Mouse (Mus musculus): ENCODE measurements at regions not wholly inside any gene's neighbourhood (a gene's known extent, or its start where the extent isn't known, plus 50 kb on each side); places are given as distances from the start of the nearest gene placed in this dataset.

DNA sequence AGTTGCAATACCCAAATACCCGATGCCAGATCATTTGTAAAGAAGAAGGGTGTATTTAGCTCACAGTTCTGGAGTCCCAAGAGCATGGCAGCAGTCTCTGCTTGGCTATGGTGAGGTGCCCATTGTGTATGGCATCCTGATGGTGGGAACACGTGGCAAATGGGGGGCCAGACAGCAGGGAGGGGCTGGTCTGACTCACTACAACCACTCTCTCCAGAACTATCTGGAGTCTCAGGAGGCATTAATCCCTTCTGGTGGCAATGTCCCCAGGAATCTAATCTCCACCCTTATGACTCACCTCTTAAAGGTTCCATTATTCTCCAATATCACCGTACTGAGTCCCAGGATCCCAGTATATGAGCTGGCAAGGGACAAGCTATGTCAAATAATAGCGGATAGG is 229.5 kb upstream of the Serp2 start:
- no peak for TF ChIP-seq POLR2A (IDR thresholded peaks at IDR 0.05; ENCODE audit: control insufficient read depth, extremely low read depth, insufficient read depth, low read length, poor library complexity)
- no peak for TF ChIP-seq CTCF (IDR thresholded peaks at IDR 0.05; ENCODE audit: borderline replicate concordance, control insufficient read depth, extremely low read depth, insufficient read depth, low read length, poor library complexity)

Data from thymus, adult 2 months (tissue).